Comparison of ENCODE assay signal across 9 mouse cellular contexts in the genomic region with DNA sequence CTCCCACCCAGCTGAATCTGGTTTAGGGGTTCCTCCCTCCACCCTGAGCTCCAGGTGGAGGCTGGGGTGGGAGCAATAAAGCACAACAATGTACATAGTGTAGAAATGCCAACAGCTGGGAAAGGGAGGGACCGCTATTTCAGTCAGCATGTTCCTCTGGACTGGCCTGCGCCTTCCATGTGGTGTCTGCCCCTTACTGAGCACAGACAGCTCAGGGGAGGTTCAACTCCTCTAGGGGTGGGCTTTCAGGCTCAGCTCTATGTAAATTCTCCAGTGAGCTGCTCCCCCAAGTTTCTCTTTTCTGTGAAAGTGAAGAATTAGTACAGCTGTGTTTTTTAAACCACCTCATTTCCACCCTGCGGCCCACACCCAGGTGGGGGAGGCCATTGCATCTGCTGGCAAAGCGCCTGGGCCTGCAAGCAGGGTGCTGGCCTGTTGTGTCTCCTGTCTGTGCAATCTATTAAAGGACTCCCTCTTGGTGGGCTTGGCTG. TPM values are rescaled to one million over a fixed set of nuclear protein-coding genes. Genes with fewer than 3 reads are reported as not detected.
DNase-seq lines count a peak whose midpoint lies in the region; ATAC-seq lines count a peak whose summit lies in the region.
"Had no signal": no experiment of that assay in that cellular context is flagged by ENCODE, and none has a peak within 500 bp of the region (broad histone marks: within the 10 kb centered on the region; RNA-seq: fewer than 3 reads in every experiment).

No protein-coding gene starts in this region.

- peak; percentile 66 for DNase-seq in gastrocnemius, postnatal 14 days
- no peak for DNase-seq in gastrocnemius, adult 8-10 months (ENCODE audit: low spot score in 2 of 2)
- DNase-seq in ZHBTc4 (ENCODE audit: low read depth, low spot score): peak; percentile 18
- no peak for DNase-seq in embryo, embryonic 10.5 days (ENCODE audit: low spot score)
- no peak for DNase-seq in spleen, postnatal 36 days (ENCODE audit: low spot score in 2 of 2)

- H3K36me3 ChIP-seq in forebrain, embryonic 13.5 days (ENCODE audit: poor library complexity, severe bottlenecking): peaks cover 64% of the 10 kb centered on the region
- peaks cover 55% of the 10 kb centered on the region for H3K36me3 ChIP-seq in hindbrain, embryonic 15.5 days

- no peaks in the 10 kb centered on the region for H3K27me3 ChIP-seq in forebrain, embryonic 13.5 days
- no peaks in the 10 kb centered on the region for H3K27me3 ChIP-seq in hindbrain, embryonic 15.5 days

- no peaks in the 10 kb centered on the region for H3K9me3 ChIP-seq in forebrain, embryonic 13.5 days (replicated peaks)
- no peaks in the 10 kb centered on the region for H3K9me3 ChIP-seq in hindbrain, embryonic 15.5 days
- H3K9me3 ChIP-seq: G1E had no signal

- intact Hi-C loops in gastrocnemius, postnatal 14 days (cut with DNase I; ENCODE audit: low total_unique reads): no loop called here

- no peak overlapping the region; the same call in 1 of the 2 replicates for H3K9ac ChIP-seq in forebrain, embryonic 13.5 days
- H3K9ac ChIP-seq in hindbrain, embryonic 15.5 days: no peak overlapping the region

- H3K4me2 ChIP-seq in forebrain, embryonic 13.5 days: no peak overlapping the region
- H3K4me2 ChIP-seq in hindbrain, embryonic 15.5 days: no peak overlapping the region

- no peak overlapping the region for H3K4me3 ChIP-seq in forebrain, embryonic 13.5 days
- no peak overlapping the region for H3K4me3 ChIP-seq in hindbrain, embryonic 15.5 days

- peak overlapping the region; percentile 12; the same call in 1 of the 2 replicates for H3K27ac ChIP-seq in forebrain, embryonic 13.5 days
- H3K27ac ChIP-seq in hindbrain, embryonic 15.5 days (replicated peaks): peak overlapping the region; percentile 59

- ATAC-seq in forebrain, embryonic 13.5 days: no peak
- ATAC-seq in hindbrain, embryonic 15.5 days (ENCODE audit: low FRiP score, low read depth): no peak
- ATAC-seq in megakaryocyte, adult 5-6 weeks (ENCODE audit: poor library complexity, severe bottlenecking): 0 out of 2 replicates have a peak, but pooled peaks have one; percentile 24

- peaks cover 9% of the 10 kb centered on the region; the same call in 1 of the 2 replicates for H3K4me1 ChIP-seq in forebrain, embryonic 13.5 days
- H3K4me1 ChIP-seq in hindbrain, embryonic 15.5 days (replicated peaks): peaks cover 25% of the 10 kb centered on the region

- 93% methylated on average over 4 of the region's 4 CpGs for WGBS in forebrain, embryonic 13.5 days
- 79% methylated on average over 4 of the region's 4 CpGs for WGBS in hindbrain, embryonic 15.5 days

RNA-seq across cellular contexts. Expression of a gene that starts 9.6 kb away (rescaled TPM):
- 100 to 1,000 TPM; 427 to 511 TPM for total RNA-seq in gastrocnemius, postnatal 14 days (2021)
- 100 to 1,000 TPM; 189 to 256 (median 213) TPM for total RNA-seq in gastrocnemius, adult 8-10 months (2022)
- polyA plus RNA-seq in forebrain, embryonic 13.5 days (2015; fragmentation: Nextera tagmentation; extraction: Ambion mirVana): 4,373 and 4,619 TPM in 2 replicates
- polyA plus RNA-seq in hindbrain, embryonic 15.5 days (2015; fragmentation: Nextera tagmentation; extraction: Ambion mirVana): 4,085 and 4,343 TPM in 2 replicates
- total RNA-seq in megakaryocyte, adult 5-6 weeks (2015): 3,541 and 3,784 TPM in 2 replicates
- total RNA-seq in megakaryocyte, adult 5-6 weeks (2017): 1,457 and 1,607 TPM in 2 replicates

RNA-seq across cellular contexts. Expression of a gene that starts 16.8 kb away (rescaled TPM):
- total RNA-seq in gastrocnemius, postnatal 14 days (2021): 10 to 100 TPM; 28.9 to 30.2 TPM
- 10 to 100 TPM; 50.7 to 65.8 (median 53.6) TPM for total RNA-seq in gastrocnemius, adult 8-10 months (2022)
- polyA plus RNA-seq in forebrain, embryonic 13.5 days (2015; fragmentation: Nextera tagmentation; extraction: Ambion mirVana): 29.1 and 31.1 TPM in 2 replicates
- 29.6 and 30.8 TPM in 2 replicates for polyA plus RNA-seq in hindbrain, embryonic 15.5 days (2015; fragmentation: Nextera tagmentation; extraction: Ambion mirVana)
- 37.8 and 39.0 TPM in 2 replicates for total RNA-seq in megakaryocyte, adult 5-6 weeks (2015)
- total RNA-seq in megakaryocyte, adult 5-6 weeks (2017): 7.9 and 12.6 TPM in 2 replicates

RNA-seq across cellular contexts. Expression of a gene that starts 38.6 kb away (rescaled TPM):
- total RNA-seq in gastrocnemius, postnatal 14 days (2021): 10 to 100 TPM; 41.3 to 46.3 TPM
- total RNA-seq in gastrocnemius, adult 8-10 months (2022): 10 to 100 TPM; 47.7 to 58.3 (median 56.0) TPM
- 942 and 1,061 TPM in 2 replicates for polyA plus RNA-seq in forebrain, embryonic 13.5 days (2015; fragmentation: Nextera tagmentation; extraction: Ambion mirVana)
- polyA plus RNA-seq in hindbrain, embryonic 15.5 days (2015; fragmentation: Nextera tagmentation; extraction: Ambion mirVana): 259 and 323 TPM in 2 replicates
- total RNA-seq in megakaryocyte, adult 5-6 weeks (2015): 235 and 240 TPM in 2 replicates
- total RNA-seq in megakaryocyte, adult 5-6 weeks (2017): 173 and 184 TPM in 2 replicates

Comparison
In these comparisons a context has a peak if more than half of its experiments do, and no peak if none do; other contexts are left out.
1. DNase-seq: peak in gastrocnemius, postnatal 14 days (single experiment) and ZHBTc4 (single experiment); none in gastrocnemius, adult 8-10 months (0 of 2), embryo, embryonic 10.5 days (single experiment) and spleen, postnatal 36 days (0 of 2).